Mouse (Mus musculus) ES-E14 (cell line): ENCODE data around the gene Serinc5.

Experiments used
- MAFK ChIP-seq: IDR thresholded peaks from 2 replicates; pipeline ENCODE4 v1.6.1; 2014; ENCODE audit warnings: mild to moderate bottlenecking, low read depth, low read length, inconsistent platforms; ENCODE audit not compliant: insufficient read depth
- ZNF384 ChIP-seq: IDR thresholded peaks from 2 replicates; pipeline ENCODE4 v1.6.1; 2012; ENCODE audit warnings: low read depth, low read length, inconsistent platforms

DNA sequence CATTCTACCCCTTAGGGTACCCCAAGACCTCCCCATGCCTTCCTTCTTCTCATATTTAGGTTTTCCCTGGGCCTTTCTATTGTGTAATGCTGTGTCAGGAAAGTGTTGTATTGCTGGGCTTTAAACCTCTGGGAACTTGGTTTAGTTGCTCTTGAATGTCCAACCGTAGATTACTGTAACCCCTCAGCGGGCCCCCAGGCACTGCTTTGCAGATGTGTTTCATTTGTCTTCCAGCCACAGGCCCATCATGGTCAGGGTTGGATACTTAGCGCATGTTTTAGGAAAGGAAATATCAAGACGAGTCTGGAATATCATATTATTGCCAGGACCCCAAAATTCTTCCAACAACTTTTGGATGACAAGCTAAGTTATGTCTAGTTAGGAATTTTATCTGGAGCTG is 110.1 kb downstream of the Serinc5 start:
- TF ChIP-seq ZNF384 (no peak), MAFK (no peak)
